Mouse (Mus musculus) embryonic fibroblast, embryonic 13.5 days (primary cell): ENCODE measurements around the gene Vmn2r85.

Experiments used
- CTCF ChIP-seq: IDR thresholded peaks from 2 replicates; pipeline ENCODE4 v1.5.1; 2011; ENCODE audit warnings: mild to moderate bottlenecking, control low read depth, low read length, moderate library complexity, borderline replicate concordance; ENCODE audit not compliant: insufficient read depth
- POLR2A ChIP-seq: IDR thresholded peaks from 2 replicates; pipeline ENCODE4 v1.6.1; 2011; ENCODE audit warnings: low read depth, mild to moderate bottlenecking, control low read depth, low read length, moderate library complexity

- no peak for TF ChIP-seq CTCF
- TF ChIP-seq POLR2A, result no peak
Observed at GRCm38 (mm10) chr10:130394232-130394631, 35.3 kb downstream of the Vmn2r85 start, which contains the start of gene Vmn2r84.
